Mouse (Mus musculus): Measurements from ENCODE around the gene Cldn7.

The Cldn7 gene

DNA sequence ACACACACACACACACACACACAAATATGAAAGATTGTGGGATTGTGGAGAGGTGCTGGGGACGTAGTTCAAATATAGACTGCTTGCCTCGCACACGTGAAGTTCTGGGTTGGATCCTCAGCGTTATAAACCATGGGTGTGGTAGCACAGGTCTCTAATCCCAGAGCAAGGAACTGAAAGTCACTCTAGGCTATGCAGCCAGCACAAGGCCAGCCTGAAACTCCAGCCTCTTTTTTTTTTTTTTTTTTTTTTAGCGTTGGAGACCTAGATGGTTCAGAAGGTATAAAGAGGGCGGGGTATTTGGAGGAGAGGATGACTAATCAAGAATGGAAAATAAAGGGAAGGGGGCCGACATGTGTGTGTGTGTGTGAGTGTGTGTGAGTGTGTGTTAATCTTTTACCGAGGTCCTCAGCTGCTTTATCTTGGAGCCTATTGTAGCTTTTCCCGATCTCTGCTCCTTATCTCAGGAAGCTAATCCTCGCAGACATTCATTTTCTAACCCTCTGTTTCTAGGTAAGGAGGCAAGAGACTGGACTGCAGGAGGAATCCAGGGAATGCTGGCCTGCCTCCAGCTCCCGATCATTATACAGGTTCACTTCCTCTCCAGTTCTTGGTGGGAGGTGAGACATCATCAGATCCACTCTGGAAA, 11.2 kb upstream of the Cldn7 start:
- no peak for DNase-seq (ENCODE audit: low read depth, low spot score)

DNA sequence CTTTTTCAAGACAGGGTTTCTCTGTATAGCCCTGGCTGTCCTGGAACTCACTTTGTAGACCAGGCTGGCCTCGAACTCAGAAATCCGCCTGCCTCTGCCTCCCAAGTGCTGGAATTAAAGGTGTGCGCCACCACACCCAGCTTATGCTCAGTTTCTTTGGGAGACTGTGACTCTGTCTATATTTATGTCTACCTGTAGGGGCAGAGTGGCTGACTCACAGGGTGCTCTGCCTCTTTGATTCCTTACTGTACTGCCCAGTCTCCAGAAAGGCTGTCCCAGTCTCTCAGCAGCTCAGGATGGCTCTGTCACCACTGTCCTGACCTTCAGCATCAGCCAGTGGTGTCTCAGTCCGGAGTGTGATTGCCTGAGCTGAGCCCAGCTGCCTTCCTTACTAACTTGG, 9.0 kb upstream of the Cldn7 start:
- peak; percentile 59 for DNase-seq (ENCODE audit: low read depth, low spot score)

DNA sequence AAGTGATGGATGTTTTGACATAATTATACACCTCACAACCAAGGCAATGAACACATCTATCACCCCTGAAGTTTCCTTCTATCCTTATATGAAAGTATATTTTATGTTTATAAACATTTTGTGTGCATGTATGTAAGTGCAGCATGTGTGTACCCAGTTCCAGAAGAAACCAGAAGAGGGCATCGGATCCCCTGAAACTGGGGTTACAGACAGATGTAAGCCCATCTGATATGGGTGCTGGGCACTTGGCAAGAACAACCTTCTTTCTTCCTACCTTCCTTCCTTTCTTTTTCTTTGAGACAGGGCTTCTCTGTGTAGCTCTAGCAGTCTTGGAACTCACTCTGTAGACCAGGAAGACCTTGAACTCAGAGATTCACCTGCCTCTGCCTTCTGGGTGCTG, 8.4 kb upstream of the Cldn7 start:
- DNase-seq (ENCODE audit: low read depth, low spot score), result no peak

DNA sequence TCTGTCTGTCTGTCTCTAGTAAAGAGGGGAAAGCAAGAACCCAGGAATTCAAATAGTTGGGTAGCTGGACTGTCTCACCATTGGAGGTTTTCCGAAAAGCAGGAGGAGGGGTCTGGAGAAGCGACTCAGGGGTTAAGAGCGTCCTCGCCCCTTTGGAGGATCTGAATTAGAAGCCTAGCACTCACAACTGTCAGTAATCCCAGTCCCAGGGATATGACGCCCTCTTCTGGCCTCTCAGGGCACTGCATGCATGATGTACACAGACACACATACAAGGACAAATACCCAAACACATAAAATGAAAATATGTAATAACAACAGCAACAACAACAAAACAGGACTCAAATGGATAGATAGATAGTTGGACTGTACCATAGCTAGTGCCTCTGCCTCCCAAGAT, 4.0 kb upstream of the Cldn7 start:
- peak; percentile 85 for DNase-seq (ENCODE audit: low read depth, low spot score)

GRCm38 (mm10) chr11:69961841-69962240, 2.7 kb upstream of the Cldn7 start:
- DNase-seq (ENCODE audit: low read depth, low spot score), result no peak

DNA sequence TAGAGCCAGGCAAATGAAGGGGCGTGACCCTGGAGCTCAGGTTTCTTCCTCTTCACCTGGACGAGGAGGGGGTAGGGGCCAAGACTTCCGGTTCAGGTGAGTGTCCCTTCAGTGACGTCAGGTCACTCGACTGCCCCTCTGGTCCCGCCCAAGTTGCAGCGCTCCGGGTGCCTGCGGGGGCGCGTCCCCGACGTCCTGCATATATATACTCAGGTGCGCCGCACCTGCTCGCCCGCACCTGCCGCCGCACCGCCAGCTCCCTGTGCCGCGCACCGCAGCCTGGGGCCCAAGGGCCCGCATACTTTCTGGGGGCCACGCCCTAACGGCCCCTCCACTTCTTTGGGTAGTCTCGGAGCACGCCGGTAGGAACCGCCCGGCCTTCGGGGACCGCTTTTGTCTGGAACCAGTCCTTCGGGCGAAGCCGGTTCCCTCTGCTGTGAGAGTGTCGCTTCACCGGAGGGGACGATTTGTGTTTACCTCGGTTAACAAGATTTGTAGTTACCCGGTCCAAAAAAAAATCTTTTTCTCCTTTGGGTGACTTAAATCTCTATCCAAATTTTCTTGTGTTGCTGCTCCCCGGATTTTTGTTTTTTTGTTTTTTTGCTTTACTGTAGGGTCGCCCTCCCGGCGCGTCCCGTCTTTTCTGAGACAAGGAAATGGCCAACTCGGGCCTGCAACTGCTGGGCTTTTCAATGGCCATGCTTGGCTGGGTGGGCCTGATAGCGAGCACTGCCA, 859 bp downstream of the Cldn7 start:
- peak; percentile 45 for DNase-seq (ENCODE audit: low read depth, low spot score)

GRCm38 (mm10) chr11:69966006-69966859, 1.7 kb downstream of the Cldn7 start:
- DNase-seq (ENCODE audit: low read depth, low spot score), result peak; percentile 46

DNA sequence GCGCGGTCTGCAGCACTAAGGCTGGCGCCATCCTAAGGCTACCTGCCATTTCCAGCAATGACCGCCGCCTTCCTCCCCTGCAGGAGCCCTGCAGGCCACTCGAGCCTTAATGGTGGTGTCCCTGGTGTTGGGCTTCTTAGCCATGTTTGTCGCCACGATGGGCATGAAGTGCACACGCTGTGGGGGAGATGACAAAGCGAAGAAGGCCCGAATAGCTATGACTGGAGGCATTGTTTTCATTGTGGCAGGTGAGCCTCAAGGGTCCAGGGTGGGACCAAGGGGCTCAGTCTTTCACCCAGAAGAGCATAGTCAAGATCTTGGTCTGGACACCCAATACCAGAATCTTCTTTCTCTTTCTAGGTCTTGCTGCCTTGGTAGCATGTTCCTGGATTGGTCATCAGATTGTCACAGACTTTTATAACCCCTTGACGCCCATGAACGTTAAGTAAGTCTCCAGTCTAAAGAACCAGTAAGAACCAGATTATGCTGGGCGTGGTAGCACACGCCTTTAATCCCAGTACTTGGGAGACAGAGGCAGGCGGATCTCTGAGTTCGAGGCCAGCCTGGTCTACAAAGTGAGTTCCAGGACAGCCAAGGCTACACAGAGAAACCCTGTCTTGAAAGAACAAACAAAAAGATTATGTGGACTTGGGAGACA, 2.4 kb downstream of the Cldn7 start:
- peak; percentile 48 for DNase-seq (ENCODE audit: low read depth, low spot score)

- DNase-seq (ENCODE audit: low read depth, low spot score), result no peak
Measured at GRCm38 (mm10) chr11:69968793-69969192, 4.2 kb downstream of the Cldn7 start.

DNA sequence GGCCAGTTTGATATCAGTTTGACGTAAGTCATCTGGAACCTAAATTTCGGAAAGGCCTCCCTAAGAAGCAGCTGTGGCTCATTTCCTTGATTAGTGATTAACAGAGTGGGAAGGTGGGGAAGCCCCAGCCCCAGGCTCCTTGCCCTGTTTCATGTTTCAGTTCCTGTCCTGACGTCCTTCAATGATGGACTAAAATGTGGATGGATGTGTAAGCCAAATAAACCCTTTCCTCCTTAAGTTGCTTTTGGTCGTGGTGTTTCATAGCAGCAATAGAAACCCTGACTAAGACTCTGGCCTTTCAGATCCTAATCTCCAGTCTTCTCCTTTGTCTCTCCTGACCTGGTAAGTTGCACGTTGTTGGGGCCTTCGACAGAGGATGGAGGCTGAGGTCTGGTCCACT, 5.6 kb downstream of the Cldn7 start:
- no peak for DNase-seq (ENCODE audit: low read depth, low spot score)

DNA sequence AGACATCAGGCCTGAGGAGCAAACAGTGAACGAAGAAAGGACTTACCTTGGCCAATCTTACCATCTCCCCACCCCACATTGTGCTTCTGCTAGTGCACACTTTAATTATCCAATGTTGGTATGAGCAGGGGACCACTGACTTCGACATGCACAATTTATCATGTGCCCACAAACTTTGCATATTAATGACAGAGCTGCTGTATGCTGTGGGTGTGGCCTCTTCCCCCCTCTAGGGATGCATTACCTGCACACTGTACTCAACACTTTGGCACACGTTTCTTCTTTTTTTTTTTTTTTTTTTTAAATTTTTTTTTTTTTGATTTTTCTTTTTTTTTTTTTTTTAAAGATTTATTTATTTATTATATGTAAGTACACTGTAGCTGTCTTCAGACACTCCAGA, 6.2 kb downstream of the Cldn7 start:
- no peak for DNase-seq (ENCODE audit: low read depth, low spot score)

DNA sequence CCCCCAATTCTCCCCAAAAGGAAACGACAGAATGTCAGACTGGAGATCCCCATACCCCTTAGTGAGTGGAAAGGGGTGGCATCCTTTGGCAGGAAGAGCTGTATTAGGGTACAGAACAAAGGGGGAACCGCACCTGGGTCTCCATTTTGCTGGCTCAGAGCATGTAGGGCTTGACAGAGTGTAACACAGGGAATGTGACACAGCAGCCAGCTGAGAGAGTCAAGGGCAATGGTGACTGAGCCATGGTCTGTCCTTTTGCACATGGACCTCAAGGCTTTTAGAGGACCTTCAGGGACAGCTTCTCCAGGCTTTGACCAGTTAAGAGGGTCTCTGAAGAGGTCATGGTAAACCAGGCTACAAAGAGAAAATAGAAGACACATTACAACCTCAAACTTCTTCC, 10.3 kb downstream of the Cldn7 start:
- no peak for DNase-seq (ENCODE audit: low read depth, low spot score)

- DNase-seq (ENCODE audit: low read depth, low spot score), result no peak
Measured at GRCm38 (mm10) chr11:69976271-69976670, 11.7 kb downstream of the Cldn7 start.

- no peak for DNase-seq (ENCODE audit: low read depth, low spot score)
Measured at GRCm38 (mm10) chr11:69979827-69980195, 15.2 kb downstream of the Cldn7 start.

DNA sequence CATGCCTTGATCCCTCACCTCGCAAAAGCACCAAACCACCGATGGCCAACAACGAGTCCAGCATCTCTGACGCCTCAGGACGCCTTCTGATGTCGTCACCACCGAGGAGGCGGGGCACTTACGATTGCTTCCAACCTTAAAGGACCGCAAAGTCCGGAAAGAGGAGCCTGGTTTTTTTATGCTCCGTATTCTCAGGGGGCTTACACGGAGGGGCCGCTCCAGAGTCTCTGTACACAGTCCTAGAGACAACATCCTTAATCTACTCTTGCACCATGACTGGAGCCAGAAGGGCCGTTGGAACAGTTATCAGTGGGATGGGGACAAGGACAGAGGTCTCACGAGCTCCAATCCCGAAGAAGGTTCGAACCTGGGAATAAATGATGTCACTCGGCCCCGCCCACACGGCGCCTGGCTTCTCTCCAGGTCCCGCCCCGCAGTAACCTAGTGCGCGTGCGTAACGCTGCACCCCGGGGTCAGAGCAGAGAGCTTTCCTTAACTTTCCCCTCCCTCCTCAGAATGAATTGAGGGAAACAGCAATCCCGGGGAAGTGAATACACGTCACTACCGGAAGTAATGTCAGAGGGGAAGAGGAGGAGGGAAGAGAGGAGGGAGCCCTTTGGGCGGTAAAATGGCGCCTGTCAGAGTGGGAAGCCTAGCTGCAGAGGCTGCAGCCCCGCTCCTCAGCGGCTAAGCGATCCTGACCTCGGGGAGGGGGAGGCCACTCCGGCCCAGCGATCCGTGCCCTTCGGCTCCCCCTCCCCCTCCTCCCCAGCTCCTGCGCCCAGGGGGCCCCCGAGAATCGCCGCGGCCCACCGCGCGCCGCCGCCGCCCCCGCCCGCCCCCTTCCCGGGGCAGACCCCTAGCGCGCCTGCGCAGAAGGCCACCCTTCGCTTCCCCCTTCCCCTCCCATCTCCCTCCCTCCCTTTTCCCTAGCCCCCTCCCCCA, 15.9 kb downstream of the Cldn7 start:
- peak; percentile 100 for DNase-seq (ENCODE audit: low read depth, low spot score)

DNA sequence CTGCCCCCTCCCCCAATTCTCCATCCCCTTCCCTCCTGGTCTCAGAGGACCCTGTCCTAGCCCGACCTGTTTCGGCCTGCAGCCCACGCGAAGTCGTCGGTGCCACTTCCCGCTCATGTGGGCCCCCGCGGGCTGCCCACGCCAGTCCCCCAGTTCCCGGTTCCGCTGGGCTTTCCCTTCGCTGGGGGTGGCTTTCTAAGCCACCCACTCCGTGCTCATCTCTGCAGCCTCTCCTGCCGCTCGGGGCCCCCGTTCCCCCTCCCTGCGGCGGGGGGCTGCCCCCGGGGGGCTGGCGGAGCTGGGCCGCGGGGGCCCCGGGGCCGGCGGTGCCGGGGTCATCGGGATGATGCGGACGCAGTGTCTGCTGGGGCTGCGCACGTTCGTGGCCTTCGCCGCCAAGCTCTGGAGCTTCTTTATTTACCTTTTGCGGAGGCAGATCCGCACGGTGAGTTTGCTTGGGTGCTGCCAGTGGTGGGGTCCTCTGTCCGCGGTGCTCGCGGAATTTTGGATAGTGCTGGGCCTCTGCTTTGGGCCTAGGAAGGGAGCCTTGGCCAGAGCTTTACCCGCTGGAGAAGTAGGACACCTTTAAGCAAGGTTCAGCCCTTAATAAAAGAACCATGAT, 16.7 kb downstream of the Cldn7 start, which contains the start of gene Ctdnep1:
TSS of gene Ctdnep1 (plus strand) at position 16 of the 622 bp plus-strand sequence.
- no peak for DNase-seq (ENCODE audit: low read depth, low spot score)

GRCm38 (mm10) chr11:69982225-69982624, 17.6 kb downstream of the Cldn7 start, which contains the start of gene Elp5:
TSS of gene Elp5 (minus strand) at chr11:69982517.
- DNase-seq (ENCODE audit: low read depth, low spot score), result no peak

DNA sequence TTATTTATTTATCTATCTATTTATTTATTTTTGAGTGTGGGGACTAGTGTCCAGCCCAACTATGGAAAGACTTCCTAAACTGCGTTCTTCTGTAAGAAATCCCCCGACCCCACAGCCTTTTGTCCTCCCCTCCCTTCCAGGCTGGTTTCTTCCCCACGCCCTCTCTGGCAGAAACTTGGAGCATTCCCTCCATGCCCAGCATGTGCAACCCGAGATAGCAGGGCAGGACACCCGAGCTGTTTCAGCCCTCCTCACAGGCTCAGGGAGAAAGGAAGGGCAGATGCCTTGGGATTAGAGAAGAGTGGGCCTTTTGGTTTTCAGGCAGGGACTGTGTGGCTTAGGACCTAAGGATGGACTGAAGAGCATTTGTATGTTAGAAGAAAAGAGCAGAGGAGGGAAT, 18.3 kb downstream of the Cldn7 start:
- DNase-seq (ENCODE audit: low read depth, low spot score), result no peak

DNA sequence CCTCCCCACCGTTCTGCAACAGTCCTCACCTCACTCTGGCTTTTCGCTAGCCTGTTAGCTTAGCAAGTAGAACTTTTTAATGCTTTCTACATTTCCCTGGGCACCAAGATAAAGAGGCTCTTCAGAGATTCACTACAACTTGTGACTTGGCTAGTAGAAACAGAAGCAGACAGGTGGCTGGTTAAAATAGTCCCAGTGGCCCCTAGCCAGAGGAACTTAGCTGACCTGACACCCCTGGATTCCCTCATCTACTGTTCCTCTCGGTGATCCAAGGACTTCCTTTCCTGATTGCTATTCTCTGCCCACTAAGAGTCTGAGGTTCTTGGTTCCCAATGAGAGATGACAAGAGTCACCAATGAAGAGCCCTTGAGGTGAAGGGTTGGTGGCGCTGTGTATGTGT, 18.8 kb downstream of the Cldn7 start:
- no peak for DNase-seq (ENCODE audit: low read depth, low spot score)

- DNase-seq (ENCODE audit: low read depth, low spot score), result no peak
Measured at GRCm38 (mm10) chr11:69984431-69984830, 19.9 kb downstream of the Cldn7 start.

All from ES-CJ7 (cell line).